Mouse (Mus musculus): ENCODE results near the gene Atf6.

- no peak for TF ChIP-seq FOSL1 (IDR thresholded peaks at IDR 0.05; ENCODE audit: insufficient read depth, low read length, poor library complexity, severe bottlenecking)
- TF ChIP-seq CTCF (IDR thresholded peaks at IDR 0.05; ENCODE audit: control insufficient read depth, insufficient read depth, insufficient read length) = no peak
These were observed 4.5 kb downstream of the Atf6 start for GRCm38 (mm10) chr1:170863033-170863432.

Data from C2C12 (cell line).